16 mouse cellular contexts compared by ENCODE assay signal in the genomic region with DNA sequence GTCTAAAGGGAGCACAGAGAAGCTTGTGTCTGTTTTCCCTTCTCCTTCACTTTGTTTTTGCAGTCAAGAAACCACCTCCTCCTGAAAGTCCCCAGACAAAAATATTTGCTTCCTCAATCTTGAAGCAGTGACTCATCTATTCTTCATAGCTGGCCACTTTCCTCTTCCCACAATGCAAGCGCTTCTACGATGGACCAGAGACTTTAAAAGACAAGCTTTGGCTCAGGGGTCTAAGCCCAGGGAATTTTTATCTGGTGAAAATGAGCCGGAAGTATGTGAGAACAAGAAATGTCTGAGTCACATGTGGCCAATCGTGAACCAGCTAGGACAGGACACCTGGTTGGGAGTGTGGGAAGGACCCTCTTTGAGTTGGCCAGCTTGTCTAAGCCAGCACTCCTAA. TPM values are rescaled to one million over a fixed set of nuclear protein-coding genes. Genes with fewer than 3 reads are reported as not detected.
DNase-seq lines count a peak whose midpoint lies in the region; ATAC-seq and TF ChIP-seq lines count a peak whose summit lies in the region.
"Had no signal": no experiment of that assay in that cellular context is flagged by ENCODE, and none has a peak within 500 bp of the region (broad histone marks: within the 10 kb centered on the region; RNA-seq: fewer than 3 reads in every experiment).

No protein-coding gene starts in this region.

- 61% methylated on average over 4 of the region's 4 CpGs for WGBS in kidney, adult 2 months
- 35% methylated on average over 4 of the region's 4 CpGs for WGBS in liver, postnatal 0 days (ENCODE audit: insufficient replicate concordance)
- WGBS in hindbrain, embryonic 14.5 days, result 87% methylated on average over 4 of the region's 4 CpGs

- DNase-seq in kidney, adult 2 months, result no peak
- DNase-seq in kidney, postnatal 36 days, result no peak
- peak; percentile 32 for DNase-seq in A20 (ENCODE audit: low read depth, low spot score)
- DNase-seq in Muller cell, postnatal 12 days (ENCODE audit: inconsistent ontology term), result peak; percentile 77
- no peak for DNase-seq in liver, postnatal 0 days
- no peak for DNase-seq in cerebellum, postnatal 14 days
- no peak for DNase-seq in hindbrain, embryonic 14.5 days (ENCODE audit: low spot score)
- DNase-seq in cerebellum, postnatal 36 days, result no peak
- DNase-seq: adrenal gland, postnatal 10 days; cerebellum, adult 9-11 months had no signal

- no peaks in the 10 kb centered on the region for H3K27me3 ChIP-seq in kidney, adult 2 months (replicated peaks; ENCODE audit: control insufficient read depth, insufficient read depth, low read length)
- H3K27me3 ChIP-seq in liver, postnatal 0 days (ENCODE audit: insufficient read depth, low read length), result no peaks in the 10 kb centered on the region
- H3K27me3 ChIP-seq in hindbrain, embryonic 14.5 days (ENCODE audit: control insufficient read depth, insufficient read depth, low read length), result no peaks in the 10 kb centered on the region
- H3K27me3 ChIP-seq: hindbrain, embryonic 12.5 days; kidney, embryonic 15.5 days; midbrain, embryonic 12.5 days had no signal

- no peak for TF ChIP-seq EP300 in liver, postnatal 0 days (IDR thresholded peaks at IDR 0.05; ENCODE audit: low read depth)

- no peak for TF ChIP-seq POLR2A in kidney, adult 2 months (IDR thresholded peaks at IDR 0.05; ENCODE audit: low read depth, low read length)

- H3K4me3 ChIP-seq in kidney, adult 2 months (ENCODE audit: insufficient read depth, low read depth, low read length), result no peak overlapping the region
- H3K4me3 ChIP-seq in liver, postnatal 0 days (ENCODE audit: low read depth, low read length), result no peak overlapping the region
- H3K4me3 ChIP-seq in hindbrain, embryonic 14.5 days (replicated peaks; ENCODE audit: low read length), result no peak overlapping the region
- H3K4me3 ChIP-seq: hindbrain, embryonic 12.5 days; kidney, embryonic 15.5 days; midbrain, embryonic 12.5 days had no signal

- TF ChIP-seq CTCF in kidney, adult 2 months (conservative IDR thresholded peaks at IDR 0.05; ENCODE audit: insufficient read depth, insufficient read length, low read depth, low read length), result no peak
- TF ChIP-seq CTCF in liver, postnatal 0 days (IDR thresholded peaks at IDR 0.05; ENCODE audit: low read depth), result no peak

- no peak overlapping the region for H3K9ac ChIP-seq in liver, postnatal 0 days (replicated peaks)
- no peak overlapping the region for H3K9ac ChIP-seq in hindbrain, embryonic 14.5 days
- H3K9ac ChIP-seq: hindbrain, embryonic 12.5 days; kidney, embryonic 15.5 days; liver, embryonic 14.5 days; midbrain, embryonic 12.5 days had no signal

- H3K27ac ChIP-seq in kidney, adult 2 months (ENCODE audit: insufficient read depth, low read depth, low read length), result peak overlapping the region; percentile 64; the same call in 1 of the 2 replicates
- H3K27ac ChIP-seq in liver, postnatal 0 days (ENCODE audit: low read depth), result peak overlapping the region; percentile 59; the same call in 1 of the 2 replicates
- H3K27ac ChIP-seq in hindbrain, embryonic 14.5 days, result no peak overlapping the region
- H3K27ac ChIP-seq: hindbrain, embryonic 12.5 days; kidney, embryonic 15.5 days; liver, embryonic 14.5 days; midbrain, embryonic 12.5 days had no signal

- H3K4me1 ChIP-seq in kidney, adult 2 months (ENCODE audit: control insufficient read depth, insufficient read depth, low read length), result no peaks in the 10 kb centered on the region
- peaks cover 11% of the 10 kb centered on the region; the same call in 1 of the 2 replicates for H3K4me1 ChIP-seq in liver, postnatal 0 days (ENCODE audit: insufficient read depth)
- H3K4me1 ChIP-seq in hindbrain, embryonic 14.5 days (replicated peaks; ENCODE audit: control insufficient read depth, insufficient read depth, low read length), result no peaks in the 10 kb centered on the region
- H3K4me1 ChIP-seq: hindbrain, embryonic 12.5 days; kidney, embryonic 15.5 days; midbrain, embryonic 12.5 days had no signal

- H3K9me3 ChIP-seq in liver, postnatal 0 days (ENCODE audit: low read length), result no peaks in the 10 kb centered on the region
- H3K9me3 ChIP-seq in hindbrain, embryonic 14.5 days (ENCODE audit: control insufficient read depth, low read length), result no peaks in the 10 kb centered on the region
- H3K9me3 ChIP-seq: hindbrain, embryonic 12.5 days; kidney, embryonic 15.5 days; midbrain, embryonic 12.5 days had no signal

- no peak overlapping the region for H3K4me2 ChIP-seq in liver, postnatal 0 days (ENCODE audit: low read depth, low read length)
- H3K4me2 ChIP-seq in hindbrain, embryonic 14.5 days (replicated peaks), result no peak overlapping the region
- H3K4me2 ChIP-seq: hindbrain, embryonic 12.5 days; kidney, embryonic 15.5 days; midbrain, embryonic 12.5 days had no signal

- no peaks in the 10 kb centered on the region for H3K36me3 ChIP-seq in kidney, adult 2 months (ENCODE audit: control insufficient read depth, insufficient read depth, low read length)
- no peaks in the 10 kb centered on the region for H3K36me3 ChIP-seq in liver, postnatal 0 days (replicated peaks; ENCODE audit: insufficient read depth, low read length)
- H3K36me3 ChIP-seq in hindbrain, embryonic 14.5 days (replicated peaks; ENCODE audit: control insufficient read depth, insufficient read depth), result no peaks in the 10 kb centered on the region
- H3K36me3 ChIP-seq: hindbrain, embryonic 12.5 days; kidney, embryonic 15.5 days; midbrain, embryonic 12.5 days had no signal

- no peak for ATAC-seq in liver, postnatal 0 days
- ATAC-seq in hindbrain, embryonic 14.5 days (ENCODE audit: low FRiP score), result no peak

RNA-seq across cellular contexts. Expression of gene Ifngr1, which starts 21.5 kb away (rescaled TPM):
- polyA plus RNA-seq in kidney, adult 2 months (2012; rRNA removed), result 17.2 and 23.9 TPM in 2 replicates
- polyA plus RNA-seq in liver, postnatal 0 days (2015; fragmentation: Nextera tagmentation; extraction: Ambion mirVana), result 65.9 and 68.9 TPM in 2 replicates
- polyA plus RNA-seq in hindbrain, embryonic 14.5 days (2014; fragmentation: Nextera tagmentation; extraction: Ambion mirVana), result 28.8 TPM in 2 replicates

RNA-seq across cellular contexts. Expression of gene Il22ra2, which starts 51.5 kb away (rescaled TPM):
- 0.67 TPM in 1 of 2 replicates, not detected in the other for polyA plus RNA-seq in kidney, adult 2 months (2012; rRNA removed)
- polyA plus RNA-seq in liver, postnatal 0 days (2015; fragmentation: Nextera tagmentation; extraction: Ambion mirVana), result 0.06 TPM in 1 of 2 replicates, not detected in the other
- polyA plus RNA-seq in hindbrain, embryonic 14.5 days (2014; fragmentation: Nextera tagmentation; extraction: Ambion mirVana), result not detected in 2 replicates
- polyA plus RNA-seq: hindbrain, embryonic 12.5 days; kidney, embryonic 15.5 days; midbrain, embryonic 12.5 days; neural tube, embryonic 14.5 days; stomach, embryonic 14.5 days had no signal

Comparison
In these comparisons a context has a peak if more than half of its experiments do, and no peak if none do; other contexts are left out.
1. DNase-seq: peak in A20 (single experiment) and Muller cell, postnatal 12 days (single experiment); none in kidney, adult 2 months (single experiment), kidney, postnatal 36 days (0 of 2), liver, postnatal 0 days (single experiment), cerebellum, postnatal 14 days (0 of 2), hindbrain, embryonic 14.5 days (single experiment) and cerebellum, postnatal 36 days (0 of 2).